Mouse (Mus musculus) left cerebral cortex, postnatal 4 days (tissue): Measurements from ENCODE around the gene Tmem168. TPM values are rescaled to one million over a fixed set of nuclear protein-coding genes. Genes with fewer than 3 reads are reported as not detected.

Experiments
- DNase-seq: peaks from one replicate; pipeline ENCODE4 v3.0.0-alpha.2; 2022
- intact Hi-C: fragments of 180-260 bp; cut with DNase I; formaldehyde crosslinking; loops from one replicate; pipeline ENCODE4 v1.15.1; 2025
- total RNA-seq, 2 experiments: library from RNA; stranded (reverse); gene quantifications; 2 replicates each; pipeline ENCODE4 v1.2.3; 2021

Gene Tmem168
- total RNA-seq, 2 experiments from 2014 or later, result 20.4 to 25.3 TPM

DNA sequence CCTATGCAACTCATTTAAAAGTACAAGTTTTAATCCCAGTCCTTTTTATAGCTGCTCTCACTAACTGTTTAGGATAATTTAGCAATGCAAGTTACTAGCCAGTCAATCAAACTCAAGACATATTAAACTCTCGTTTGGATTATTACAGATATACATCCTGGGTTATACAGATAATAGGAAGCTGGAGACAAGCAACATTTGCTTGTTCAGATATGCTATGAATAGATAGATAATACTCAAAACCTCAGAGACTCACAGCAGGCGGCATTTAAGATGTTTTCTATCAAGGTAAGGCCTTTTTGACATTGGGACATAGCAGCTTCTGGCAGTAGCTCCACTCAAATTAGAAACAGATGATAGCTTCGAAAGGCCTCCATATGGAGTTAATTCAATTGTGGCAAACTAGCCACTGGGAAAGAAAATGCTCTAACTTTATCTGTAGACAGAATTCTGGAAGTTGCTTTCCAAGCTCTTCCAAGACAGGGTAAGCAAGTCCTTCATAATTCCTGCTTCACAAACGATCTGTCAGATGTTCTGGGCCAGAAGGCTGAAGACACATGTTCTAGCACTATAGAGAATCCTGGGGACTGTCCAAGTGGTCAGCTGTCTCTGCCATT, 15.1 kb downstream of the Tmem168 start:
- intact Hi-C loops, result no loop called here

GRCm38 (mm10) chr6:13586560-13586959, 21.3 kb downstream of the Tmem168 start:
- no peak for DNase-seq
- intact Hi-C loops, result no loop called here

More for the DNA sequence above, 15.1 kb downstream of the Tmem168 start:
- no peak for DNase-seq

DNA sequence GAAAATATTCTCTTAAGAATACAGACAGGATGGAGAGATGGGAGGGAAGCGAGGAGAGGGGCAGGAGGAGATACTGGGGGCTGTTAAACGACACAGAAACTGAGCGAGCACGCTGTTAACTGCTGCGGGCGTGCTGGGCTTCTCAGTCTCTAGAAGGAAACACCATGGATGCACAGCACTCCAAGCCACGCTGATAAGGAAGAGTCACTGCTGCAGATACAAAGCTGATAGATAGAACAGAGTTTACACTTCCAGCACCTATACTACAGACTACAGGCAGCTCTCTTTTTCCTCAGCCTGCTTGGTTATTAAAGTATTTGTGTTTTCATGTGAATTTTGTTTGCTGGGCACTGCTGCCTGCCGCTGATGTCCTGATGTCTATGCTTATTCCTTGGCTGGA, 21.7 kb downstream of the Tmem168 start:
- intact Hi-C loops, result no loop called here
- no peak for DNase-seq

DNA sequence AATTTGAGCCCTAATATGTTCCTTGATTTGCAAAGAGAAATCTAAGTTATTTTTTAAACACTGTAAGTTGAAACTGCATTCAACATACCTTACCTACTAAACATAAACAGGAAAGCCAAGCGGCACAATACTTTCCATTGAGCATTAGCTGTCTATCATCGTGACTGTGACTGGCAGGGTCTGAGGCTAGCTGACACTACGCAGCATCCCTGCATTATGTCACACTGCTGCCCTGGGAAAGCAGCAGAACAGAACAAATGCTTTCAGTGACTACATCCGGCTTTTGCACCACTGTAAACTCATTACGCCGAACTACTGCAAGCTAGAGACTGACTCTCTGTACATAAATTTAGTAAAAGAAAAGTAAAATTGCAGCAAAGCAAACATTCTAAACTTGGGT, 23.1 kb downstream of the Tmem168 start:
- intact Hi-C loops, result no loop called here
- no peak for DNase-seq

- intact Hi-C loops, result no loop called here
- no peak for DNase-seq
Measured at GRCm38 (mm10) chr6:13582075-13582474, 25.8 kb downstream of the Tmem168 start.

- DNase-seq, result no peak
- intact Hi-C loops, result no loop called here
Measured at GRCm38 (mm10) chr6:13565734-13566133, 42.2 kb downstream of the Tmem168 start.

DNA sequence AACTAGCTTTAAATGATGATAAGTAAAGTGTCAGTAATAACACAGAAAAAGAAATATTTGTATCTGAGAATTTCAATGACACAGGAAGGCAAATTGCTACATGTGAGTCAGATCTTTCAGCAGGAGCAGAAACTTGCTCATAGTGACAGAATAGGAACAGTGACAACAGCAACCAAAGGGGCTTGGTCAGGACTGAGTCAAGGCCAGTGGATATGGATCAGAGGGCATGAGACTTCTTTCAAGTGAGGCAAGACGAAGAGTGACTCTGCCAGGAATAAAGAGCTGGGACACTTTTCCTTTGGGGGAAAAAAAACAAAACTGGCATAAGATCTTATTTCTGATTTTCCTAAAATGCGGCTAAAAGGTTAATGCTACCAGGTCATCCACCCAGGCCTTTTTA, 52.6 kb downstream of the Tmem168 start:
- no peak for DNase-seq
- intact Hi-C loops, result no loop called here

DNA sequence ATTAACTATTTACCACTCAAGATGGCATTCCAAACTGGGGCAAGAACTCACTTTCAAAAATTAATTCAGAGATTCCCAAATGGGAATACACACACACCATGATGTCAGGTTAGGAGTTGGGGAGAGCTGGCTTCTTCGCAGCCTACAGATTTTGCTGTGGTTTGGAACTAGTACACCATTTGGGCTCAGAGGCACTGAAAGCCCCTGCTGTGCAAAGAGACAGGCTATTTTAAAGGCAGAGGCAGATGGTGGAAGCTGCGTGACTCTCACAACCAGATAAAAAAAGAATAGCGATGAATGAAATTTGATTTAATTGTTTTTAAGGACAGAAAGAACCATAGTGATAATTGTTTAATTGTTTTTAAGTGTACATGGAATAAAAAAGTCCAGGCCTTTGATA, 66.1 kb downstream of the Tmem168 start:
- intact Hi-C loops, result no loop called here
- no peak for DNase-seq

DNA sequence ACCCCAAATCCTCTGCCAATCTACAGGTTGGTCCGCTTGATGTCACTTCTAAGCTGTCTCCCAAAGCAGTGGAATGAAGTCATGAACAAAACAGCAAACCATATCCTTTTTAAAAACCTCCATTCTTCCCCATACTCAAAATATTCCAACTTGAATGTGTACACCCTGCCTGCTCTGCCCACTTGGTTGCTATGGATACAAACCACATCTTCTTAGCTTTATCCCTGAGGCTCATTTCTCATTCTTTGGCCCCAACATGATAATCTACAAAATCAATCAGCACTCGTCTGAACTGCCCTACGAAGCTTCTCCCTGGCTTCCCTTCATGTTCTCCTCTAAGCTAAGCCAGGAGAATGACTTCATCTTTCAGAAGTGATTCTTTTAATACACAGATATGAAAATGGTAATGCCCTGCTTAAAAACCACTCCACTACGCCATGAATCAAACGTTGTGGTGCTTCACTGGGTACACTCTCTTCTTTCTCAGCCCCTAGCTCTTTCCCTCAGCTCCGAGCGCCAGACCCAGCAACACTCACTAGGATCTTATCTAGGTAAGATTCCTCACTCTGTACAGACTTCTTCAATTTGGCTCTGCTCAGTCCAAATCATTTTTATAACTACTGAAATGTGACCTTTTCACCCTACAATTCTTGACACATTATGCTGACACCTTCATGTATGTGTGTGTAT, 70.5 kb downstream of the Tmem168 start:
- no peak for DNase-seq
- intact Hi-C loops, result no loop called here

Other genes starting within 250 kb of the Tmem168 start
- 10 to 100 TPM; 25.1 to 27.7 TPM for gene Bmt2, start 69.9 kb upstream of the Tmem168 start, total RNA-seq
- 100 to 1,000 TPM; 122 to 129 TPM for gene Gpr85, start 231.8 kb upstream of the Tmem168 start, total RNA-seq